Mouse (Mus musculus): ENCODE results near the gene Prss37. TPM values are rescaled to one million over a fixed set of nuclear protein-coding genes. Genes with fewer than 3 reads are reported as not detected.
A peak's percentile ranks its signal among the peaks of the same experiment; 100 is the strongest.

Prss37 gene
- not detected in 2 replicates for polyA plus RNA-seq (2015; fragmentation: Nextera tagmentation; extraction: Ambion mirVana)

GRCm38 (mm10) chr6:40519408-40519807 is at the start of gene Prss37:
Prss37 (minus strand) TSS chr6:40519508.
- TF ChIP-seq CTCF (IDR thresholded peaks at IDR 0.05) (no peak), EP300 (IDR thresholded peaks at IDR 0.05) (no peak)
- no peak for ATAC-seq
- WGBS, result 60% methylated on average over 1 of the region's 1 CpGs

GRCm38 (mm10) chr6:40554950-40555349 is 35.6 kb upstream of the Prss37 start, which contains the start of gene Olfr461:
Olfr461 (minus strand) TSS chr6:40555050.
- Histone ChIP-seq H3K4me1 (ENCODE audit: insufficient read depth, low read depth, low read length) (no peaks in the 10 kb centered on the region), H3K4me2 (replicated peaks; ENCODE audit: low read depth, low read length) (no peak within 1 kb of the TSS), H3K27me3 (replicated peaks; ENCODE audit: insufficient read depth, low read length) (no peaks in the 10 kb centered on the region), H3K36me3 (ENCODE audit: insufficient read depth, low read length) (no peaks in the 10 kb centered on the region), H3K9me3 (ENCODE audit: low read length) (no peaks in the 10 kb centered on the region), H3K9ac (replicated peaks; ENCODE audit: low read depth) (no peak within 1 kb of the TSS), H3K4me3 (ENCODE audit: low read depth, low read length) (no peak within 1 kb of the TSS), H3K27ac (ENCODE audit: low read length) (no peak within 1 kb of the TSS)
- 74% methylated on average over 2 of the region's 2 CpGs for WGBS
- no peak for ATAC-seq
- no peak for DNase-seq (ENCODE audit: low spot score)
- no peak for TF ChIP-seq CTCF (IDR thresholded peaks at IDR 0.05)

More at GRCm38 (mm10) chr6:40519408-40519807, at the start of gene Prss37:
- DNase-seq (ENCODE audit: low spot score), result no peak
- Histone ChIP-seq H3K9ac (replicated peaks; ENCODE audit: low read depth) (no peak within 1 kb of the TSS), H3K4me1 (ENCODE audit: insufficient read depth, low read depth, low read length) (no peaks in the 10 kb centered on the region), H3K27ac (ENCODE audit: low read length) (no peak within 1 kb of the TSS), H3K36me3 (ENCODE audit: insufficient read depth, low read length) (no peaks in the 10 kb centered on the region), H3K27me3 (replicated peaks; ENCODE audit: insufficient read depth, low read length) (no peaks in the 10 kb centered on the region), H3K9me3 (ENCODE audit: low read length) (no peaks in the 10 kb centered on the region), H3K4me2 (replicated peaks; ENCODE audit: low read depth, low read length) (no peak within 1 kb of the TSS), H3K4me3 (ENCODE audit: low read depth, low read length) (no peak within 1 kb of the TSS)

- Histone ChIP-seq H3K4me2 (replicated peaks; ENCODE audit: low read depth, low read length) (no peak overlapping the region), H3K27me3 (replicated peaks; ENCODE audit: insufficient read depth, low read length) (no peaks in the 10 kb centered on the region), H3K4me1 (ENCODE audit: insufficient read depth, low read depth, low read length) (no peaks in the 10 kb centered on the region), H3K9me3 (ENCODE audit: low read length) (no peaks in the 10 kb centered on the region), H3K36me3 (ENCODE audit: insufficient read depth, low read length) (no peaks in the 10 kb centered on the region), H3K4me3 (ENCODE audit: low read depth, low read length) (no peak overlapping the region), H3K9ac (replicated peaks; ENCODE audit: low read depth) (no peak overlapping the region), H3K27ac (ENCODE audit: low read length) (no peak overlapping the region)
- ATAC-seq, result no peak
- 74% methylated on average over 10 of the region's 10 CpGs for WGBS
- TF ChIP-seq EP300 (IDR thresholded peaks at IDR 0.05) (no peak), CTCF (IDR thresholded peaks at IDR 0.05) (no peak)
- DNase-seq (ENCODE audit: low spot score), result no peak
These were observed 25.4 kb upstream of the Prss37 start for GRCm38 (mm10) chr6:40544690-40545089.

- Histone ChIP-seq H3K4me1 (ENCODE audit: insufficient read depth, low read depth, low read length) (no peaks in the 10 kb centered on the region), H3K27ac (ENCODE audit: low read length) (no peak within 1 kb of the TSS), H3K4me2 (replicated peaks; ENCODE audit: low read depth, low read length) (no peak within 1 kb of the TSS), H3K9ac (replicated peaks; ENCODE audit: low read depth) (no peak within 1 kb of the TSS), H3K9me3 (ENCODE audit: low read length) (no peaks in the 10 kb centered on the region), H3K27me3 (replicated peaks; ENCODE audit: insufficient read depth, low read length) (no peaks in the 10 kb centered on the region), H3K36me3 (ENCODE audit: insufficient read depth, low read length) (no peaks in the 10 kb centered on the region), H3K4me3 (ENCODE audit: low read depth, low read length) (no peak within 1 kb of the TSS)
- TF ChIP-seq CTCF (IDR thresholded peaks at IDR 0.05), result no peak
- no peak for TF ChIP-seq EP300 (IDR thresholded peaks at IDR 0.05)
- DNase-seq (ENCODE audit: low spot score) (no peak), ATAC-seq (no peak)
- WGBS, result 88% methylated on average over 3 of the region's 3 CpGs
These were observed 26.1 kb downstream of the Prss37 start, which contains the start of gene Tas2r108 for GRCm38 (mm10) chr6:40493229-40493628. Tas2r108 (plus strand) TSS chr6:40493529.

GRCm38 (mm10) chr6:40490933-40491332 is 28.4 kb downstream of the Prss37 start, which contains the start of gene Tas2r137:
Tas2r137 (plus strand) TSS chr6:40491233.
- Histone ChIP-seq H3K9me3 (ENCODE audit: low read length) (no peaks in the 10 kb centered on the region), H3K4me3 (ENCODE audit: low read depth, low read length) (no peak within 1 kb of the TSS), H3K4me1 (ENCODE audit: insufficient read depth, low read depth, low read length) (no peaks in the 10 kb centered on the region), H3K9ac (replicated peaks; ENCODE audit: low read depth) (no peak within 1 kb of the TSS), H3K36me3 (ENCODE audit: insufficient read depth, low read length) (no peaks in the 10 kb centered on the region), H3K27ac (ENCODE audit: low read length) (no peak within 1 kb of the TSS), H3K27me3 (replicated peaks; ENCODE audit: insufficient read depth, low read length) (no peaks in the 10 kb centered on the region), H3K4me2 (replicated peaks; ENCODE audit: low read depth, low read length) (no peak within 1 kb of the TSS)
- ATAC-seq, result no peak
- no peak for DNase-seq (ENCODE audit: low spot score)
- TF ChIP-seq CTCF (IDR thresholded peaks at IDR 0.05), result no peak
- no peak for TF ChIP-seq EP300 (IDR thresholded peaks at IDR 0.05)

- Histone ChIP-seq H3K9me3 (ENCODE audit: low read length) (no peaks in the 10 kb centered on the region), H3K4me3 (ENCODE audit: low read depth, low read length) (no peak overlapping the region), H3K4me1 (ENCODE audit: insufficient read depth, low read depth, low read length) (no peaks in the 10 kb centered on the region), H3K27ac (ENCODE audit: low read length) (no peak overlapping the region), H3K4me2 (replicated peaks; ENCODE audit: low read depth, low read length) (no peak overlapping the region), H3K36me3 (ENCODE audit: insufficient read depth, low read length) (peaks cover 18% of the 10 kb centered on the region; the same call in 1 of the 2 replicates), H3K27me3 (replicated peaks; ENCODE audit: insufficient read depth, low read length) (no peaks in the 10 kb centered on the region), H3K9ac (replicated peaks; ENCODE audit: low read depth) (no peak overlapping the region)
- ATAC-seq, result no peak
- DNase-seq (ENCODE audit: low spot score), result no peak
- TF ChIP-seq EP300 (IDR thresholded peaks at IDR 0.05) (no peak), CTCF (IDR thresholded peaks at IDR 0.05) (no peak)
- 91% methylated on average over 5 of the region's 5 CpGs for WGBS
These were observed 37.0 kb downstream of the Prss37 start for GRCm38 (mm10) chr6:40482318-40482717.

- no peak for ATAC-seq
- no peaks in the 10 kb centered on the region for H3K27me3 ChIP-seq (replicated peaks; ENCODE audit: insufficient read depth, low read length)
- H3K36me3 ChIP-seq (ENCODE audit: insufficient read depth, low read length), result peaks cover 33% of the 10 kb centered on the region; the same call in 1 of the 2 replicates
- H3K4me1 ChIP-seq (ENCODE audit: insufficient read depth, low read depth, low read length), result no peaks in the 10 kb centered on the region
- H3K9me3 ChIP-seq (ENCODE audit: low read length), result no peaks in the 10 kb centered on the region
- H3K9ac ChIP-seq (replicated peaks; ENCODE audit: low read depth), result no peak overlapping the region
- H3K4me2 ChIP-seq (replicated peaks; ENCODE audit: low read depth, low read length), result no peak overlapping the region
- no peak overlapping the region for H3K27ac ChIP-seq (ENCODE audit: low read length)
- peak; percentile 28 for TF ChIP-seq CTCF (IDR thresholded peaks at IDR 0.05)
- no peak for TF ChIP-seq EP300 (IDR thresholded peaks at IDR 0.05)
- DNase-seq (ENCODE audit: low spot score), result peak; percentile 25
- no peak overlapping the region for H3K4me3 ChIP-seq (ENCODE audit: low read depth, low read length)
- WGBS, result 66% methylated on average over 1 of the region's 1 CpGs
These were observed 39.6 kb downstream of the Prss37 start for GRCm38 (mm10) chr6:40479705-40480104.
